Mouse (Mus musculus) T-helper 2 cell (primary cell): ENCODE measurements around the gene Card11.

Experiments used
- in situ Hi-C: fragments of 300-600 bp; cut with MboI, MseI; formaldehyde crosslinking; loops from one replicate; pipeline ENCODE4 v1.15.1; 2025; ENCODE audit warnings: high pct_unique_total_duplicates

Card11 gene

GRCm38 (mm10) chr5:140918519-140918918 lies 81.9 kb downstream of the Card11 start:
- in situ Hi-C loops, result no loop called here

DNA sequence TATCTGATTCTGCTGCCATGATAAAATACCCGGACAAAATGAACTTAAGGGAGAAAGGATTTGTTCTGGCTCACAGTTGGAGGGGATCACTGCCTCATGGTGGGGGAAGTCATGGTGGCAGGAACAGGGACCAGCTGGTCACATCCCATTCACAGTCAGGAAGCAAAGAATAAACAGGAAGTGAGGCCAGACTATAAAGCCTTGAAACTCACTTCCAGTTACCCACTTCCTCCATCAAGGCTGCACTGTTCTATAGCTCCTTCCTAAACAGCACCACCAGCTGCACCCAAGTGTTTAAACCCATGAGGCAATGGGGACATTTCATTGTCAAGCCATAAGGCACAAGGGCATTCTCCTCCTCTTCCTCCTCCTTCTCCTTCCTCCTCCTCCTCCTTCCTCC lies 82.6 kb downstream of the Card11 start:
- in situ Hi-C loops, result no loop called here

GRCm38 (mm10) chr5:140910841-140911240 lies 89.5 kb downstream of the Card11 start:
- in situ Hi-C loops, result no loop called here

GRCm38 (mm10) chr5:140900866-140901265 lies 99.5 kb downstream of the Card11 start:
- in situ Hi-C loops, result no loop called here

DNA sequence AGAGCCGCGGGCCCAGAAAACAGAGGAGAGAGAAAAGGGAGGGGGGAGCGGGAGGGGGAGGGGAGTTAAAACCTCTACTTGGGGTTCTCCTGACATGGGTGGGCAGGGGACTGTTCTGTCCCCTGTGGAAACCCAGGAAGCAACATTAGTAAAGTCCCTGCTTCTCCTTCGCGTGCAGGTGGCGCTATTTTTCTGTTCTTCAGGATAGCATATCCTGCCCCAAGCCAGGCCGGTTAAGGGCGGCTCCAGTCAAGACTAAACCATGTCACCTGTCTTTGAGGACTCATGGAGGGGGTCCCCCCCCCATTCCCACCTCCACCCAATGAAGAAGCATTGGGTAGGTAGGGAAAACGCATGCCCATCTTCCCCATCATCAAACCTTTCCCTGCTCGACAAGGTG lies 109.3 kb downstream of the Card11 start:
- in situ Hi-C loops, result no loop called here

DNA sequence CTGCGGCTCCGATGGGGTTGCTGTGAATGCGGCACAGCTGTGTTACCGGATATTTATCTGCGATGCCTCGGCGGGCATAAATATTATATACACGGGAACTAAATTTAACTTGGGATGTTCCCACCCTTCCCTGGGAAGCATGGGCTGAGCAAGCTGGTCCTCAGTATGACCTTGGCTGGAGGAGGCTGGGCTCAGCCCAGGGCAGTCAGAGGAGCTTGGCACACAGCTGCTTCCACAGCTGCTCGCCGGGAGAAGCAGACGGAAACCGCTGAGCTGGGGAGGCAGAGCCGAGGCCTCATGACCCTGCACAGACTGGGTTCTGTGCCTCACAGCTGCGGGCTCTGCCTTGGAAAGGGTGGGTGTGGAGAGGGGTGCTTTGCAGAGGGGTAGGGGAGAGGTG lies 110.3 kb downstream of the Card11 start:
- in situ Hi-C loops, result no loop called here

- in situ Hi-C loops, result no loop called here
These were observed 110.8 kb downstream of the Card11 start for GRCm38 (mm10) chr5:140889539-140889938.

- in situ Hi-C loops, result no loop called here
These were observed 112.5 kb downstream of the Card11 start for GRCm38 (mm10) chr5:140887871-140888270.

DNA sequence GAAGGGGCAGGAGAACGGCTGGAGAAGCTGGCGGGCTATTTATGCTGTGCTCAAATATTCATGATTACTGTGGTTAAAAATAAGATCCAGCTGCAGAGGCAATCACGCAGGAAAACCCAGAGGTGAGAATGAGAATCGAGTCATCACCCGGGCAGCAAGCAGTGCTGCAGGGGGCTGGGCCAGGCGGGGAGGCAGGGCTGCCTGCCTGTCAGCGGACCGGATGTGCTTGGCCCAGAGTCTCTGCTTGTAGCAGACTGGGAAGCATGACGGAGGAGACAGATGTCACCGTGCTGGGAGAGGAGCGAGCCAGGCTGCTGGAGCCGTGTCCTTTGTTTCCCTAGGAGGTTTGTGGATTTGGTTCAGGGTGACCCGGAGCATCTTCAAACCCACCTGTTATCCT lies 115.4 kb downstream of the Card11 start:
- in situ Hi-C loops, result no loop called here

GRCm38 (mm10) chr5:140882391-140882790 lies 118.0 kb downstream of the Card11 start:
- in situ Hi-C loops, result no loop called here

DNA sequence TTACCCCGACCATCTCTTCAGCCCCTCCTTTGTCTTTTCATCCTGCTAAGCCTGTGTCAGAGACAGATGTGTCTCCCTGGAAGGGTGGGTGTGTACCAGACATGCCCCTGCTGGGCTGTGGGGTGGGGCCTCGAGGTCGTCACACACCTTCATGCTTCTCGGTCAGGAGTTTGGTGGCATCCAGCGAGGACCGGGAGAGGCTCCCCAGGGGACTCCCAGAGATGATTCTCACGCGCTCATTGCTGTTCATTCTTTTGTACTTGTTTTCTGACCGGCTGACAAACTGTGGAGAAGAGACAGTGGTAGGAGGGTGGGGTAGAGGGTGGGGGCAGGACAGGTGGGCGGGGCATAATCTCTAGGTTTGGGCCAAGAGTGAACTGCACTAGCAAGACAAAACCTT lies 120.2 kb downstream of the Card11 start:
- in situ Hi-C loops, result no loop called here

DNA sequence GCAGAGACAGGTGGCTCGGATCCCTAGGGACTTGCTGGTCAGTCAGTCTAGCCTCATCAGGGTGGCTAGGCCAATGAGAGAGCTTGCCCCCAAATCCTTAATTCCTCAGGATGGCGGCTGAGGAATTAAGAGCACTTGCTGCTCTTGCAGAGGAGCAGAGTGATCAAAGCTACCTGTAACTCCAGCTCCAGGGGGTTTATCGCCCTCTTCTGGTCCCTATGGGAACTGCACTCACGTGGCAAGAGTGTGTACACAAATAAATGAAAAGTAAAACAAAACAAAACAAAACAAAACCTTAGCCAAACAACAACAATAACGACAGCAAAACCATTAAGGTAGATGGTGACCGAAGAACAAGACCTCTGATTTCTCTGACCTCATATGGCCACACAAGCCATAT lies 121.7 kb downstream of the Card11 start:
- in situ Hi-C loops, result no loop called here

DNA sequence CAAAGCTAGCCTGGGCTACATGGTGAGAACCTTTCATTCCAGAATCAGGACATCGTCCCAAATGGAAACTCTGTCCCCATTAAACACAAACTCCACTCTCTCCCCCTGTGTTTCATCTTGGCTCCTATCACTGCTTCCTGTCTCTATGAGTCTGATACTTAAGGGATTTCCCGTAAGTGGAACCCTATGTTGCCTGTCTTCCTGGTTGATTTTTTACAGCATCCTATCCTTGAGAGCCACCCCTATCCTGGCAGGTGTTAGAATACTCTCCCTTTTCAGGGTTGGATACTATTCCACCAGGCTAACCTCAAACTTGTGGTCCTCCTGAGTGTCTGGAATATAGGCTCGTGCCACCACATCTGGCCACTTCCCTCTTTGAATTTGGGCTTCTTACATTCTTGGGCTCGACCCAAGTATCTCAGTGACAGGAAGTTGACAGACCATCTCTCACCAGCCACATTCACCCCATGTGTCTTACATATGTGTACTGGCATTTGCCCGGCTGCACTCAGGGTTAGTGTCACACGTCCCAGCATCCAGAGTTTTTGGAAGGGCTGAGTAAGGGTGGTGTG lies 126.6 kb downstream of the Card11 start:
- in situ Hi-C loops, result no loop called here

DNA sequence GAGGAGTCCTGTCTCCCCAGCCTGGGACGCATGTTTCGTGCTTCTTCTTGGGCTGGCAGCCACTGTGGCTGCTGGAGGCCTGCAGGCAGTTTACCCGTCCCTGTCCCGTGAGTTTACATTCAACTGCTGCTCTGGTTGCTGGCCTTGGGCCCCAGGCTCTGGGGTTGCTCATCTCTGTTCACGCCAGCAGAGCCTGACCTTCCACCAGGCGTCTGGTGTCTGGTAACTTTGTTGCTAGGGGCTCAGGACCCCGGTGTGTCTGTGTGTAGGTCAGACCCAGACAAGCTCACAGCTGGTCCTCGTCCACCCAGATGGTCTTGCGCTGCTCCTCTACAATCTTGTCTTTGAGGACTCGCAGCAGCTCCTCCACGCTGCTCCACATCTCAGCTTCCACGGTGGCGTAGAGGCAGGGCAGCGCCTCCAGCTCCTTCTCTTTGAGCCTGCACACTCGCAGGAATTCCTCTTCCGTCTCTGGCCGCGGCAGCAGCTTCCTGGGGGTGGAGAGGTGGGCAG lies 127.3 kb downstream of the Card11 start:
- in situ Hi-C loops, result no loop called here

- in situ Hi-C loops, result no loop called here
These were observed 127.8 kb downstream of the Card11 start for GRCm38 (mm10) chr5:140872532-140873038.

DNA sequence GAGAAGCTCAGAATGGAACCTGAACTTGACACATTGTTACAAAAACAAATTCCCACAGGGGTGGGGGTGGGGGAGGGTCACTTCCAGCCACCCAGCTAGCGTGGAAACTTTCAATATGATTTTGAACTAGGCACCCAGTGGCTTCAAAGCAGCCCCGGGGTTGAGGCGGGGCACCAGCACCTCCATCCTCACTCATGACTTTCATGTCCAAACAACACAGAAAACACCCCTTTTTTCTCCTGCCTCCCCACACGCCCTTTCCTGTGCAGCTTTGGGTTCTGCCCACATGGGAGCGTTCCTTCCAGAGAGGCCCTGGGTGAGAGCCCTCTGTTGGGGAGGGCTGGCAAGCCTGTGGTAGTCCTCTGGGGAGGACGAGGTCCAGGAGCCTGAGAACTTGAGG lies 129.1 kb downstream of the Card11 start:
- in situ Hi-C loops, result no loop called here

DNA sequence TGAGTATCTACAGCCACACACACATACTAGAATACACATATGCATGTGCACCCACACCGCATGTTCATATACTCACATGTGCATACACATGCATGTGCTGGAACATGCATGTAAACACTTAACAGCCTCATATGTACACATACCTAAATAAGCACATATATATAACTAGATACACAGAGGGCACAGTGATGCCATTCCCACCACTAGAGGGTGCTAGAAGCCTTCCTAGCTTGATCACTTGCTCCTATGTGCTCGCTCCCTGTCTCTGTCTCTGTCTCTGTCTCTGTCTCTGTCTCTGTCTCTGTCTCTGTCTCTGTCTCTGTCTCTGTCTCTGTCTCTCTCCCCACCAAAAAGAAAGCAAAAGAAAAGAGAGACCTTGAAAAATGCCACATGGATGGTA lies 131.3 kb downstream of the Card11 start:
- in situ Hi-C loops, result no loop called here

GRCm38 (mm10) chr5:140859730-140860129 lies 140.7 kb downstream of the Card11 start:
- in situ Hi-C loops, result no loop called here

- in situ Hi-C loops, result no loop called here
These were observed 142.0 kb downstream of the Card11 start for GRCm38 (mm10) chr5:140858335-140858734.

DNA sequence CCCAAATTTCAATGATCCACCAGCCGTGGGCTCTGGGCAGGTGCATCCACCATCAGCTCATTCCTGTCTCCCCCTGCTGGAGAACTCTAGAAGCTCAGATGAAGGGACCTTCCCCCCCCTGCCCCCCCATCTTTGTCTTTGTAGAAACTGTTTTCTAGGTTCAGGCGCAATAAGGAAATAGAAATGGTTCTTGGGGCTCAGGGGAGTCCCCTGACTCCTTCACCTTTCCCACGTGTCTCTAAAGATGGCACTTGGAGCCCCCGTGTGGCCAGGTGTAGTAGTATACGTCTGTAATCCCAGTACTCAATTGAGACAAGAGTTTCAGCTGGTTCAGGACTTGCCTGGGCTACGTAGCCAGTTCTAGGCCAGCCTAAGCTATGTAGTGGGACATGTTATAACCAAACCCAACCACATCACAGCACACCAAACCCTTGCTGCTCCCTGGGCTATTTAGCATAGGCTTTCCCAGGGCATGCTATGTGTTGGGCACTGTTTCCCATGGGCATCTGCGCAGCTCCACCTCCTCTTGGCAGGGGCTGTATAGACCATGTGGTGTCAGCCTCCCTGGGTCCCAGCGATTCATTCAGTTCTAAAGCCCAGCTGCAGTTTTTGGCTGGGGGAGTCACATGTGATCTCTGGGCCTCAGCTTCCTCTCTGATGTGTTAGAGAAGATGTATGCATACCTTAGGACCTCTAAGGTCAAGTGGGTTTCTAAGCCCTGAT lies 142.8 kb downstream of the Card11 start:
- in situ Hi-C loops, result no loop called here

DNA sequence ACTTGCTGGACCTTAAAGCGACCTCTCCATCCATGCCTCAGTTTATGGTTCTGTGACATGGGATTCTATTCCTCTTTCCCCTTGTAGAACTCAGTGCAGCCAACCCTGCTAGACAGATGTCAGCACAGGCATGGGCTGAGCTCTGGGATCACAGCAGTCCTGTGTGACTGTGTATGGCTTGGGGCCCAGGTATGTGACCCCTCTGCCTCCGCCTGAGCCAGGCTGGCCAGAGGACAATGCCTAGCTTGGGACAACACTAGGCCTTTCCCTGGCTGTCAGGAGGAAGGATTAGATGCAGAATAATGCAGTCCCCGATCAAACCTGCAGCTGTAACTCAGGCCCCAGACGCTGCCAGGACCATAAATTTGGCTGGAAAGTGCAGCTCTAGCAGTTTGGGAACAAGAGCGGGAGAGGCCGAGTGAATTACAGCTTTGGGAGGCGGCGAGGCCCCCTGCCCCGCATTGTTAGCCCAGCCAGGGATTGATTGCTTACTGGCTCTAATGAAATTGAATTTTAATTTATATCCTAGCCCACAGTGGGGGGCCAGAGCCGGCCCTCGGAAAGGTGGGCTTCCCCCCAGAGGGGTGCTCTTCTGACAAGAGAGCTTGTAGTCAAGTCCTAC lies 144.4 kb downstream of the Card11 start:
- in situ Hi-C loops, result no loop called here

GRCm38 (mm10) chr5:140854700-140855099 lies 145.7 kb downstream of the Card11 start:
- in situ Hi-C loops, result no loop called here

GRCm38 (mm10) chr5:140853723-140854122 lies 146.7 kb downstream of the Card11 start:
- in situ Hi-C loops, result no loop called here
